In genomic region chr5:28992796-28993195, GRCm38 (mm10) we compare ENCODE assay signal across 10 mouse cellular contexts.
"Had no signal": no experiment of that assay in that cellular context is flagged by ENCODE, and none has a peak within 500 bp of the region (broad histone marks: within the 10 kb centered on the region; RNA-seq: fewer than 3 reads in every experiment).

No protein-coding gene starts in this region.

- H3K27ac ChIP-seq: left cerebral cortex, adult 2 months; limb, embryonic 12.5 days; liver, embryonic 14.5 days; neural tube, embryonic 12.5 days; stomach, postnatal 0 days had no signal

- H3K36me3 ChIP-seq: limb, embryonic 12.5 days; neural tube, embryonic 12.5 days had no signal

- H3K4me1 ChIP-seq: limb, embryonic 12.5 days; neural tube, embryonic 12.5 days had no signal

- H3K9me3 ChIP-seq: limb, embryonic 12.5 days; neural tube, embryonic 12.5 days had no signal

- H3K9ac ChIP-seq: limb, embryonic 12.5 days; liver, embryonic 14.5 days; neural tube, embryonic 12.5 days had no signal

- H3K27me3 ChIP-seq: limb, embryonic 12.5 days; neural tube, embryonic 12.5 days had no signal

- H3K4me3 ChIP-seq: left cerebral cortex, adult 2 months; limb, embryonic 12.5 days; neural tube, embryonic 12.5 days had no signal

- H3K4me2 ChIP-seq: limb, embryonic 12.5 days; neural tube, embryonic 12.5 days had no signal

- DNase-seq: kidney, postnatal 10 days; liver; lung, adult 18-20 months; midbrain, embryonic 14.5 days; thymus, postnatal 4 days had no signal
